Mouse (Mus musculus) embryo, embryonic 11.5 days (tissue): ENCODE measurements around the gene 1700012B07Rik.

Experiments
- DNase-seq: peaks from one replicate; pipeline ENCODE4 v3.0.0-alpha.2; 2012; ENCODE audit warnings: low read depth, low spot score

Gene 1700012B07Rik

GRCm38 (mm10) chr11:109827946-109828345 lies at the start of gene 1700012B07Rik:
TSS of gene 1700012B07Rik (minus strand) at chr11:109828046.
- no peak for DNase-seq

GRCm38 (mm10) chr11:109876767-109877166 lies 48.9 kb upstream of the 1700012B07Rik start:
- no peak for DNase-seq

- DNase-seq = no peak
These were observed 48.0 kb upstream of the 1700012B07Rik start for GRCm38 (mm10) chr11:109875834-109876233.

- no peak for DNase-seq
These were observed 47.6 kb upstream of the 1700012B07Rik start for GRCm38 (mm10) chr11:109875525-109875802.

DNA sequence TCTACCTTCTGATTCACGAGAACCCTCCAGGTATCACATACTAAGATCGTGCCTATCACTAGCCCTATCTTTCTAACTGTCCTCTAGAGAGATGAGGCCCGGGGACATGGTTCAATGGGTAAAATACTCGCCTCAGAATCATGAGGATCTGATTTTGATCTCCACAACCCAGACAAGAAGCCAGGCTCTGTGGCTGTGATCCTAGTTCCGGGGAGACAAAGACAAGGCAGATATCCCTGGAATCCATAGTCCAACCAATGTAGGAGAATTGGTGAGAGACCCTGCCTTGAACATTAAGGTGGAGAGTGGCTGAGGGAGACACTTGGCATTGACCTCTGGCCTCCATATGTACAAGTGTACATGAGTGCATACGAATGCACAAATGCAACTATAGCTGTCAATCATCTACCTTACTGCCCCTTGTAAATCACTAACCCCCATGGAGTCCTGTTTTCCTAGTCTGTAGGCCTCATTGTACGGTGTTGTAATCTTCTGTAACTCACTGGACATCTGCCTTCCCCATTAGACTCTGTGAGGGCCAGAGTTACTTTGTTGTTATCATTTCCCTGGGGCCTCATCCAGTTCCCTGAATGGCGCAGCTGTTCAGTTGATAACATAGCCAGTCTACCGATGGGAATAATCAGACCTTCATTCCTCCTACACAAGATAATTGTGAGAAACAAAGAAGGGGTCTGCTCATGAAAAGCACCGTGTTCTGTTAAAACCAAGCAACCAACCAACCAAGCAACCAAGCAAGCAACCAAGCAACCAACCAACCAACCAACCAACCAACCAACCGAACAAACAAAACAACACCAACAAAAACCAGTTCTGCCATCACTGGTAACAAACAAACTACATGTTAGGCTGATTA lies 47.0 kb upstream of the 1700012B07Rik start:
- no peak for DNase-seq

DNA sequence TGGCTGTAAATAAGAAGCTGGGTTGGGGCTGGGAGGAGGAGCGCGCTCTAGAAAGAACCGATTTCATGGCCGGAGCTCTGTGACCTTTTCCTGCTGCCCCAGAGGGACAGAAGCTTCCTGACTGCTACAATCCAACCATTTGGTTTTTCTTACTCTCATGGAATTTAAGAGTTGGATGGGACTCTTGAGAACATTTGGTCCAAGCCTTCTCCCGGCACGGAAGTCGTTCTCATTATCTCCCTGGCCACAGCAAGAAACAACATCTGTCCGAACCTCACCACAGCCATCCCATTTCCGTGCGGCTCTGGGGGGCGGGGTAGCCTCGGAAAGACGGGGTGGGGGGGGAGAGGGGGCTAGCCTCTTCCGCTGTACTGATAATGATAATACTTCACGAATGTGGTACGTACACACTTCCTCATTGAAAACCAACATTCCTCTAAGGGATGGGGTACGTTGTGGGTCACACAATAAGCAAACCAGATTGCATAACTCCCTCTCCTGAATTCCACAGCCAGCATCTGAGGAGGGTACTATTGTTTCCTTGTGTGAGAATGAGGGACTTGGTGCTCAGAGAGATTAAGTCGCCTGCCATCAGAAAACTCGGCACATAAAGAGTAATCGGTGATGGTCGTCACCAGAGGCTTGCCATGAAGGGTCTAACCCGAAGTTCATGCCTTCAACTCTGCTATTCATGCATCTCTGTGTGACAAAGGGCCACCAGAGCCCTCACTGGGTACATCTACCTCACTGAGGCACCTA lies 46.2 kb upstream of the 1700012B07Rik start:
- DNase-seq = no peak

- DNase-seq = peak; percentile 43
These were observed 45.4 kb upstream of the 1700012B07Rik start for GRCm38 (mm10) chr11:109873161-109873775.

DNA sequence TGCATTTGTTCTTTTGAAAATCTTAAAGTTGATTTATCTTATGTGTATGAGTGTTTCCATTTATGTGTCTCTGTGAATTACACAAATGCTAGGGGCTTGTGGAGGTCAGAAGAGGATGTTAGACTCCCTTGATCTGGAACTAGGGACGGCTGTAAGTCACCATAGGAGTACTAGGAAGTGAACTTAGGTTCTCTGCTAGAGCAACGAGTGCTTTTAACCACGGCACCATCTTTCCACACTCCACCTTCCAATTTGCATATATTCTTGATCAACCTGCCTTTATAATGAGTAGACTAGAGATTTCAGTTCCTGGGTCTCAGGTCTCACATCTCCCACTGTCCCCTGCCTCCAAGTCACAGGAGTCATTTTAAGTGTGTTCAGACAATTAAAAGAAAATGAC lies 44.8 kb upstream of the 1700012B07Rik start:
- DNase-seq = no peak

- no peak for DNase-seq
These were observed 44.2 kb upstream of the 1700012B07Rik start for GRCm38 (mm10) chr11:109872056-109872455.

GRCm38 (mm10) chr11:109867861-109868260 lies 40.0 kb upstream of the 1700012B07Rik start:
- DNase-seq = no peak

GRCm38 (mm10) chr11:109866537-109867160 lies 38.8 kb upstream of the 1700012B07Rik start:
- DNase-seq = no peak

GRCm38 (mm10) chr11:109865526-109865925 lies 37.7 kb upstream of the 1700012B07Rik start:
- no peak for DNase-seq

- DNase-seq = no peak
These were observed 36.1 kb upstream of the 1700012B07Rik start for GRCm38 (mm10) chr11:109863951-109864350.

GRCm38 (mm10) chr11:109863194-109863746 lies 35.4 kb upstream of the 1700012B07Rik start:
- peak; percentile 42 for DNase-seq

DNA sequence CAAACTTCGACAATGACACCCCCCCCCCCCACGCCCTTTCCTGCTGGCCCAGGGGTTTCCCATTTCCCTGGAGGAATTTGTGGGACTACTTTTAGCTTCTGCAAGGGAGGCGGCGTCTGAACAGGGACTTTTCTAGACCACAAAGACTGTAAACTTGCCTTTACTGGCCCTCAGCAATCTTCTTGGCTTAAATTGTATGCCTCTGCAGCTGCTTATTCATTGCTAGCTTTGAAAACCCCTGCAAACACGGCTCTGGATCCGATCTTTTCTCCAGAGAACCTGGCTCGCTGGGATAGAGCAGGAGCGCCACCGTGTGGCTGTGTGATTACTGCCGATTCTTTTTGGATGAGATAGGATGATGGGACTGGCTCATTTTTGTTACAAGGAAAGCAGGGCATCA lies 32.7 kb upstream of the 1700012B07Rik start:
- DNase-seq = peak; percentile 79

DNA sequence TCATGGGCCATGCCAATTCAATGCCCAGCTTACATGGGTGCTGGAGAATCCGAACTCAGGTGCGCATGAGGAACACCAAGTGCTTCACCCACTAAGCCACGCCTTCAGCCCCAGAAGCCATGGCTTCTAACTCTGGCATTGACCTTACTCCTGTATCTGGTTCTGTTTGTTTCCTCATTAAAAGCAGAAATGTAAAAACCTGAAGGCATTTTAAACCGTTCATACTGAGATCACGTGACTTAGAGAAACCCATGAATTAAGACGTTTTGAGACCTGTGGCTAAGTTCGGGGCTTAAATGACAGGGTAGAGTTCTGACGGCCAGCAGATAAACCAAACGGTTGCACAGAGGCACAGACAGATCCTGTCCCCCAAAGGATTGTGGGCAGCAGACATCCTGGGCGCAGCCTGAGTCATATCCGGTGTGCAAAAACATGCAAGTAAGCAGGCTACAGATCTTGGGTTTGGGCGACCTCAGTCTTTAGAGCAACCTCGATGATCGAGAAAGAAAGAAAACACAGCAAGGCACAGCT lies 32.2 kb upstream of the 1700012B07Rik start:
- no peak for DNase-seq

DNA sequence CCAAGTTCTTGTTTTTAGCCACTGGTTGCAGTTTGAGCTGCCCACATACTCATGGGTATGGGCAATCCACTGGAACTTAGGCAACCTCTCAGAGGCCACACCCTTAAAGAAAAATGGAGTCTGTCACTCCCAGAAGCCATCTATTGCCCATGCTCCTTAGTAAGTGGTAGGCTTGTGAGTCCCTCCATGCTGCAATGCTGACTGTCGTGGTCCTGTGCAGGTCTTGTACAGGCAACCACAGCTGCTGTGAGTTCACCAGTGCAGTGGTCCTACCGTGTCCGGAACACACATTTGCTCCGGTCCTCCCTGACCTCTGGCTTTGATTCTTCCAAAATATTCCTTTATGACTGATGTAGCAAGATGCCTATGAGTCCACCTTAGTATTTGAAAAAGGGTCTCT lies 31.6 kb upstream of the 1700012B07Rik start:
- DNase-seq = no peak

- no peak for DNase-seq
These were observed 29.2 kb upstream of the 1700012B07Rik start for GRCm38 (mm10) chr11:109857086-109857485.

DNA sequence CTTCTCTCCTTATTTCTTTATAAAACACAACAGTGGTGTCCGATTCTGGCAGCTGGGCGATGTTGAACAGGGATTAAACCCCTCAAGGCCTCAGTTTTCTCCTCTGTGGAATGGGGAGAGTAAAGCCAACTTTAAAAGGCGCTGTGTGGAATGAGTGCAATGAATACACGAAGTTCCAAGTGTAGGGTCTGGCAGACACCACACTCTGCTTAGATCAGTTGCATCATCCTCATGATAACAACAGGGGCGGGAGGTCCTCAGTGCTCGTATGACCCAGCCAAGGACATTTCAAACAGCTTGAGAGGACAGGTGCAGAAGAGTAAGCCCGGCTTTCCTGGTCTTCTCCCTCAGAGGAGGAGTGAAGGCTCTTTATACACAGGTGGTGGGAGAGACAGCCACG lies 26.2 kb upstream of the 1700012B07Rik start:
- no peak for DNase-seq

- no peak for DNase-seq
These were observed 25.6 kb upstream of the 1700012B07Rik start for GRCm38 (mm10) chr11:109853228-109853966.

GRCm38 (mm10) chr11:109851996-109852395 lies 24.1 kb upstream of the 1700012B07Rik start:
- DNase-seq = no peak
